Mouse (Mus musculus) ES-Bruce4 (cell line): ENCODE results near the gene Ehmt2.

Experiments
- CTCF ChIP-seq: IDR thresholded peaks from one replicate; pipeline ENCODE4 v1.8.1; 2011; ENCODE audit warnings: low read depth, low read length
- EP300 ChIP-seq: IDR thresholded peaks from 2 replicates; pipeline ENCODE4 v1.6.1; 2011; ENCODE audit warnings: low read depth, low read length; ENCODE audit not compliant: insufficient read depth
- POLR2A ChIP-seq: IDR thresholded peaks from one replicate; pipeline ENCODE4 v1.8.1; 2011; ENCODE audit warnings: low read length; ENCODE audit not compliant: insufficient read depth

- TF ChIP-seq CTCF (no peak), POLR2A (no peak), EP300 (no peak)
Measured at GRCm38 (mm10) chr17:34924258-34924657, 26.0 kb downstream of the Ehmt2 start.
